Mouse (Mus musculus): ENCODE results near the gene Olfr1197. TPM values are rescaled to one million over a fixed set of nuclear protein-coding genes. Genes with fewer than 3 reads are reported as not detected.

The Olfr1197 gene
- total RNA-seq (2012; rRNA removed) = not detected in 2 replicates
- polyA plus RNA-seq (2012; ENCODE audit: insufficient read depth in 1 of 2, insufficient read length in 2 of 2, low read depth in 1 of 2, low replicate concordance in 2 of 2, missing spikeins in 1 of 2) = not detected

GRCm38 (mm10) chr2:88732266-88732665, at the start of gene Olfr1197:
Olfr1197 (minus strand) TSS chr2:88732366.
- H3K27me3 ChIP-seq (ENCODE audit: control insufficient read depth in 1 of 2, insufficient read depth in 2 of 2, low read length in 2 of 2) = no peaks in the 10 kb centered on the region
- no peaks in the 10 kb centered on the region for H3K4me1 ChIP-seq (ENCODE audit: control insufficient read depth in 1 of 2, insufficient read depth in 2 of 2, low read length in 2 of 2)
- no peaks in the 10 kb centered on the region for H3K36me3 ChIP-seq (ENCODE audit: control insufficient read depth in 1 of 2, insufficient read depth in 2 of 2, low read length in 2 of 2)
- H3K9me3 ChIP-seq (replicated peaks; ENCODE audit: insufficient read depth, low read length) = no peaks in the 10 kb centered on the region
- H3K9ac ChIP-seq (ENCODE audit: control insufficient read depth, low read depth, low read length, poor library complexity, severe bottlenecking) = no peak within 1 kb of the TSS
- no peaks in the 10 kb centered on the region for H3K79me2 ChIP-seq (ENCODE audit: control insufficient read depth, insufficient read depth, low read length, poor library complexity)
- no peak for DNase-seq (ENCODE audit: low read depth, low spot score)
- TF ChIP-seq RAD21 (IDR thresholded peaks at IDR 0.05; ENCODE audit: low read depth, low read length) (no peak), POLR2A (IDR thresholded peaks at IDR 0.05; ENCODE audit: control insufficient read depth in 1 of 2, insufficient read depth in 1 of 2, low read depth in 1 of 2, low read length in 2 of 2, poor library complexity in 1 of 2) (no peak), TBP (IDR thresholded peaks at IDR 0.05; ENCODE audit: low read depth, low read length) (no peak), POLR2AphosphoS5 (IDR thresholded peaks at IDR 0.05; ENCODE audit: borderline replicate concordance, low read depth, low read length) (no peak), KAT2A (conservative IDR thresholded peaks at IDR 0.05; ENCODE audit: low read depth, low read length) (no peak), USF2 (IDR thresholded peaks at IDR 0.05; ENCODE audit: borderline replicate concordance in 1 of 2, insufficient read depth in 1 of 2, low read depth in 1 of 2, low read length in 2 of 2) (no peak), GABPA (IDR thresholded peaks at IDR 0.05; ENCODE audit: low read depth, low read length) (no peak), JUND (IDR thresholded peaks at IDR 0.05; ENCODE audit: low read depth, low read length) (no peak), ELF1 (IDR thresholded peaks at IDR 0.05; ENCODE audit: low read depth, low read length) (no peak), MYB (IDR thresholded peaks at IDR 0.05; ENCODE audit: low read depth, low read length) (no peak), ZMIZ1 (IDR thresholded peaks at IDR 0.05; ENCODE audit: low read depth, low read length) (no peak)
- no peak within 1 kb of the TSS for H3K4me3 ChIP-seq (ENCODE audit: control insufficient read depth in 1 of 2, insufficient read depth in 1 of 2, low read depth in 2 of 2, low read length in 2 of 2)
- no peak within 1 kb of the TSS for H3K27ac ChIP-seq (ENCODE audit: control insufficient read depth, low read depth, low read length)

GRCm38 (mm10) chr2:88770388-88770787, 38.2 kb upstream of the Olfr1197 start, which contains the start of gene Olfr1200:
Olfr1200 (minus strand) TSS chr2:88770488.
- no peaks in the 10 kb centered on the region for H3K27me3 ChIP-seq (ENCODE audit: control insufficient read depth in 1 of 2, insufficient read depth in 2 of 2, low read length in 2 of 2)
- no peak within 1 kb of the TSS for H3K9ac ChIP-seq (ENCODE audit: control insufficient read depth, low read depth, low read length, poor library complexity, severe bottlenecking)
- H3K9me3 ChIP-seq (replicated peaks; ENCODE audit: insufficient read depth, low read length) = no peaks in the 10 kb centered on the region
- no peak for DNase-seq (ENCODE audit: low read depth, low spot score)
- no peaks in the 10 kb centered on the region for H3K79me2 ChIP-seq (ENCODE audit: control insufficient read depth, insufficient read depth, low read length, poor library complexity)
- no peaks in the 10 kb centered on the region for H3K4me1 ChIP-seq (ENCODE audit: control insufficient read depth in 1 of 2, insufficient read depth in 2 of 2, low read length in 2 of 2)
- no peak for TF ChIP-seq ZC3H11A (IDR thresholded peaks at IDR 0.05; ENCODE audit: low read depth, low read length)
- TF ChIP-seq MAFK (IDR thresholded peaks at IDR 0.05; ENCODE audit: borderline replicate concordance, low read depth, low read length) = no peak
- no peak for TF ChIP-seq CHD2 (IDR thresholded peaks at IDR 0.05; ENCODE audit: low read length)
- TF ChIP-seq TAL1 (IDR thresholded peaks at IDR 0.05; ENCODE audit: low read length) = no peak
- no peak for TF ChIP-seq MYB (IDR thresholded peaks at IDR 0.05; ENCODE audit: low read depth, low read length)
- no peak for TF ChIP-seq USF2 (IDR thresholded peaks at IDR 0.05; ENCODE audit: borderline replicate concordance in 1 of 2, insufficient read depth in 1 of 2, low read depth in 1 of 2, low read length in 2 of 2)
- no peak for TF ChIP-seq POLR2AphosphoS5 (IDR thresholded peaks at IDR 0.05; ENCODE audit: borderline replicate concordance, low read depth, low read length)
- no peak for TF ChIP-seq TCF12 (IDR thresholded peaks at IDR 0.05; ENCODE audit: low read depth, low read length)
- TF ChIP-seq MXI1 (IDR thresholded peaks at IDR 0.05; ENCODE audit: low read depth, low read length) = no peak
- no peaks in the 10 kb centered on the region for H3K36me3 ChIP-seq (ENCODE audit: control insufficient read depth in 1 of 2, insufficient read depth in 2 of 2, low read length in 2 of 2)
- H3K4me3 ChIP-seq (ENCODE audit: control insufficient read depth in 1 of 2, insufficient read depth in 1 of 2, low read depth in 2 of 2, low read length in 2 of 2) = no peak within 1 kb of the TSS
- no peak within 1 kb of the TSS for H3K27ac ChIP-seq (ENCODE audit: control insufficient read depth, low read depth, low read length)
